Mouse (Mus musculus) heart, postnatal 0 days (tissue): ENCODE results near the gene Ache.

Source experiments
- CTCF ChIP-seq: IDR thresholded peaks from 2 replicates; pipeline ENCODE4 v1.5.1; 2016; ENCODE audit warnings: antibody characterized with exemption, control low read depth, low read depth
- EP300 ChIP-seq: IDR thresholded peaks from 2 replicates; pipeline ENCODE4 v1.6.1; 2016; ENCODE audit warnings: antibody characterized with exemption, low read depth

DNA sequence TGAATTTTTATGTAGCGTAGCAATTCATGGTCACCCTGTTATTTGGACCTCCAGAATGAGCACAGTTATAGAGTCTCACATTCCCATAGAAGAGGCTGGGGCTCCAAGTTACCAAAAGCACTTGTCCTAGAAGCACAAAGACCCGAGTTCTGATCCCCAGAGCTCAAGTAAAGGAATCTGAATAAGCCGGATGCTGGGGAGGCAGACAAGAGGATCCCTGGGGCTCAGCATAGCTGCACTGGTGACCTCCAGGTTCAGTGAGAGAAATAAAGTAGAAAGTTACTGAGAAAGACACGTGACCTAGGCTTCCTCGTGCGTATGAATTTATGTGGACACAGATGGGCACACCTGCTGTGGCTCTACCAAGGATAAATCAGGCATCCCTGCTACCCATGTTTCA, 47.7 kb downstream of the Ache start:
- TF ChIP-seq CTCF: no peak
- no peak for TF ChIP-seq EP300
